Mouse (Mus musculus) urinary bladder, postnatal 36 days (tissue): Measurements from ENCODE around the gene Rxra.

Experiments used
- DNase-seq, 2 experiments: peaks; one replicate each; pipeline ENCODE4 v3.0.0; 2022; ENCODE audit warnings: low spot score in 2 of 2, mixed read lengths in 1 of 2

Rxra gene

DNA sequence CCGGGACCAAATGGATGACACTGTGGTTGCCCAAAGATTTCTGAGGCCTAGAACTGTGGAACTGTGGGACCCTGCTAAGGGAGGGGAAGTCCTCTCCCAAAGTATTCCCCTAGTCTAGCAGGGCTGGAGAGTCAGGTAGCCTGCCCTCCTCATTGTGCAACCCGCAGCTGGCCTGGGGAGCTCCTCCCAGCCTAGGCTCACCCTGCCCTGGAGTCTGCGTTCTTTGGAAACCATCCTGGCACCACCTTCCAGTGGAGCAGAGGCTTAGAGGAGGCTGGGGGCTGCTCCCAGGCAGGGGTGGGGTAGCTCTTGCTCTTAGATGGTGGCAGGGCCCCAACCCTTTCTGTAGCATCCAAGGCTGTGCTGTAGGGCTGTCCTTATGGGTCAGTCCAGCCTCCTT lies 26.0 kb downstream of the Rxra start:
- peak in 1 of 2 experiments; percentile 64 for DNase-seq

DNA sequence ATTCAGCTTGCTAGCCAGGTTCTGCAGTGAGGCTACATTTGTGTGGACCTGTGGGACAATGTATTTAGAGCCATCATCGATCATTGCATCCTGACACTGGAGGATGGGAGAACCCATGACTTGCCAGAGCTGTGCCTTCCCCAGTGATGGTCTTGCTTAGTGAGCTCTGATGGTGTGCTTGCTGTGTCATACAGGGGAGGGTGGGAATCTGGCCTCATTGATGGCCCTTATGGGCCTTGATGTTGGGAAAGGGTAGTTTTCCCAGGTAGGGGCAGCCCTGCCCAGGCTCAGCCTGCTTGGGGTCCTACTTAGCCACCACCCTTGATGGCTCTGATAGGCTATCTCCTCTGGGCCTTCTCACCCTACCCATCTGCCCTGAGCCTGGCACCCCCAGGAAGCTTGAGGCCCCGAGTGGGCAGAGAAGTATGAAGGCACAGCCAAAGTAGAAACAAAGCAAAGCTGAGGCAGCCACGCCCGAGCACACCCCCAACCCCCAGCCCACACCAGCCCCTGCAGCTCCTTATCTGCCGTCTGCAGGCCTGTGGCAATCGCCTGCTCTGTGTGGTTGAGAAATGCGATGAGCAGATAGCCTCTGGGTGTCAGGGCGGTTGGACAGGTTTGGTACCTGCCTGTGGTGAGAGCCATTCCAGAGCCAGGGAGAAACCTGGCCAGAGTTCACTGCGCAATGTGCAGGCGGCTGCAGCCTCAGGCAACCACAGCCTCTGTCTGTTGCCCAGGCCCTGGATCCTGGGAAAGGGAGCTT lies 26.8 kb downstream of the Rxra start:
- DNase-seq, result peak; percentile 82 to 87

DNA sequence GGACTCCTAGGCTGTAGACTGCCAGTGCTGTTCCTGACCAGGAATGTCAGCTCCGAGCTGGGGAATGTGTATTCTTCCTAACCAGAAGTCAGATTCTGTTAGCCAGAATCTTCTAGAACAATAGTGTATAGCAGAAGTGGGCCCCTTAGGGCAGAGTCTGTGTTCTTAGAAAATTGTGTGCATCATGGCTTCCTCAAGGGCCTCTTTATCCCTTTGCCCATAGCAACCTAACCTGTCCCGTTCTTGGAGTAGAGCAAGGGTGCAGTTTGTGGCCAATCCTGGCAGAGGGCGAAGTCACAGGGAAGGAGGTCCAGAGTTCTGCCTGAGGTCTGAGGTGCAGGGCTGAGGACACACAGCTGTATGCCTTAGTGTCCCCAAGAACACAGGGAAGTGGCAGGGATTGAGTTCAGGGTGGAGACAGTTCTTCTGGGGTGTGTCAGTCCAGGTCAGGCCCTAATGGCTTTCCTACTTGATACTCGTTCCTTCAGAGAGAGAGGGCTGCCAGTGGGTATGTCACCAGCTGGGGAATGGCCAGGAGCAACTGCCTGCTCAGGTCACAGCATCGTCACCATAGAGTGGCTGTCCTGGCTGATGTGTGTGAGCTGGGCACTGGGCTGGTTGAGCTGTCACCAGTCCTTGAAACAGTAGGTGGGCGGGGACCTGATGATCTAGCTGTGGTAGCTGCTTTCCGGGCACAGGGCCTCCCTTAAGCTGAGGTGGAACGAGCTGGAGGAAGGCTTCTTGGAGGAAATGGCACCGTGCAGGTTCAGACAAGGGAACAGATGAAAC lies 27.8 kb downstream of the Rxra start:
- DNase-seq, result peak in 1 of 2 experiments; percentile 58

DNA sequence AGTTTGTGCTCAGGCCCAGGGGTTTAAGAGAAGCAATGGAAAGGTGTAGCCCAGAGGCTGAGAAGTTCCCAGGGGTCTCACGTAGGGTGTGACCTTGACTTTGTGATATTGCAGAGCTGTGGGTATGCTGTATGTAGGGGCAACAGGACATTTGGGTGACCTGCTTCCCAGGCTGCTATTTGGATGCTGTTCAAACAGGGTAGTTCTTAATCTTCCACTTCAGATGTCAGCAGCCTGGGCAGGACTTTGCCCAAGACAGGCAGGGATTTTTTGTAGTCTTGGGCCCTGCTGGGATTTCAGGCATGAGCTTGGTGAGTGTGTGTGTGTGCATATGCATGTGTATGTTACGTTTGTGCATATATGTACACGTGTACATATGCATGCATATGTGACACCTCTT lies 28.4 kb downstream of the Rxra start:
- no peak for DNase-seq

DNA sequence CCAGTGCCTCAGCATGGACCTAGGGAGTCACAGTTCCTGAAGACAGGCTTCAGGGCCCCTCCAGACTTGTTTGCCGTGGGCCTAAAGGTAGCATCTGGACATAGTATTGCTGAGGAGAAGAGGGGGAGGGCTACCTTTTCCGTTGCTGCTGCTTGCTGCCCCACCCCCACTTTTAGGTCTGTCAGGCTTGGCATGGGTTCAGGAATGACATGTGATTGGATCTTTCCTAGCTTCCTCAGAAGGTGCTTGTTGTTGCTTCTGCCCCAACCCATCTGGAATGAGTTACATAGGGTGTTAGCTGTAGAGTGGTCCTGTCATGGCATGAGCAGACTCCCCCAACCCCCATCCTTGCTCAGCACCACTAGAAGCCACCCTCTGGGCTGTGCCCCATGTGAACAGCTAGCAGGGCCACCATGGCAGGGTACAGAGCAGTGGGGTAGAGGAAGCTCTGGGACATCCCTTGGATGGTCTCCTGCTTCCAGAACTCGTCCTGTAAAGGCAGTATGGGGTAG lies 34.7 kb downstream of the Rxra start:
- DNase-seq, result no peak

DNA sequence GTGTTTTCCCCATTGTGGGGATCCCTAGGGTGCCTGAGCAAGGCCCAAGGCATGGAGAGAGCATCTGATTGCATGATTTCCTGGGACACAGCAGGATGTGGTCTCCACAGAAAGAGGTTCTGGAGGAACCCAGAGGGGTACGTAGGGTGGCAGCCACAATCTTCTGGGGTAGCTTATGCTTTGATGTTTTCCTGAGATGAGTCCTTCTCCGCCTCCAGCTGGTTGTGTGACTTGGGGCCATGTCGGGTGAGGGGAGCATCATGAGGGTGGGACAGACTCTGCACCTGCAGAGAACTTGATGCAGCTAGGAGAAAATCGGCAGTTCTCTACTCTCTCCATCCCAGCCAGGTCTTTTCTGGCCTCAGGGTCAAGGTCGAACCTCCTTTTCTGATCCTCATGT lies 36.4 kb downstream of the Rxra start:
- no peak for DNase-seq

DNA sequence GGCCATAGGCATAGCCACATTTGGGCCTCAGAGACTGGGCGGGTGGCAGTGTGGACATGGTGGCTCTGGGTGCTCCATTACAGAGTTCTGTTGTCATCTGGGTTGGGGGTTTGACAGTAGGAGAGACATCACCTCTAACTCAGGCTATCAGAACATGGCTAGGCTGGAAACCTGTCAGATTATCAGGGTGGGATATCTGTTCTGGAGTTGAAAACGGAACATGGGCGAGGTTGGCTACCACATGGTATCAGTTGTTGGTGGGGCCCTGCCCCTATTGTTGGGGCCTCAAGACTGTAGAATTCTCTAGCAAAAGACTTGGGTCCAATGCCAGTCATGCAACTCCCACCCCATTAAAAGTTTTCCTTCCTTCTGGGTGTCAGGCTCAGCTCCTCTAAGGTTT lies 37.1 kb downstream of the Rxra start:
- no peak for DNase-seq

DNA sequence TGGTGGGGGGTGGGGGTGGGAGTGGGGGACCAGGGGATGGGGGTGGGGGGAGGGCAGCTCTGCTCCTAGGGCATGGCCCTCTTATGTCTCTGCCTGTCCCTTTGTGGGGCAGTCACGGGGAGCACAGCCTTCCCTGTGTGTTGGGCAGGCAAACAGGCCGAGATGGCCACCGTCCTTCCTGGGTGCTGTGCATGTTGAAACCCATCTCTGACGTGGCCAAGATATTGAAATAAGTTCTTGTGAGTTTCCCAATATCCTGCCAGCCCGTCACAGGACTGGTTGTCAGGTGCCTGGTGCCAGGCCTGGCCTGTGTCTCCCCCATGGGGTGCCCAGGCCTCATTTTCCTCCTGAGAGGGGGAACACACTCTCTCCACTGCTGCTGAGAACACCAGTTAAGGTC lies 37.9 kb downstream of the Rxra start:
- peak; percentile 64 to 81 for DNase-seq

DNA sequence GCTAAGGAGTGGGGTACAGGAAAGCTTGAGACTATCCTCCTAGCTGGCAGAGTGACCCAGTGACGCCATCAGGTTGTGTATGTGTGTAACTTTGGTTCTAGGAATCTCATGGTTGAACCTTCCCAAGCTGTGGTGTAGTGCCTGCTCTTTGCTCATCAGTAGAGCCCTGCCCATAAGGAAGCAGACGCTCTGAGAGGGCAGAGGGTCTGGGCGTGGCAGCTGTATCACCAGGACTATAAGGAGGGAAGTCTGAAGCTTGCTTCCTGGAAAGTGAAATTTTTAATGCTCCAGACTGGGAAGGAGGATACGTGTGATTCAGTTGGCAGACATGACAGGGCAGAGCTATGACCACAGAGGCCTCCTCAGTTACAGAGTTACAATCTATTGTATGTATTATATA lies 39.0 kb downstream of the Rxra start:
- no peak for DNase-seq

DNA sequence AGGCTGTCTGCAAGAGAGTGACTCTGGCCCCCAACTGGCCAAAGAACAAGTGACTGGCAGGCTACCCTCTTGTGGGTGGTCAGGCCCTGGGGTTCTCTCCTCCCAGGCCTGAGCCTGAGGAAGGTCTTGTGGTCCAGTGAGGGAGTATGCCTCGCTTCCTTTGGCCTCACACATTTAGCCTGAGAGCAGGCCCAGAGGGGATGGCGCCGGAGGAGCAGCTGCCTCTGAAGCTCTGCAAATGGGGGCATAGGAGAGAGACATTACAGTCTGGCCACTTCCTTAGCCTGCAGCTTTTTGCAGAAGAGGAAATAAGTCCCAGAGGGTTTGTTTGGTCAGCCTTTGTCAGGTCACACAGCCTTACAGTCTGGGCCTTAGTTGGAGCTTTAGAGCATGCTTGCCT lies 40.1 kb downstream of the Rxra start:
- DNase-seq, result no peak

DNA sequence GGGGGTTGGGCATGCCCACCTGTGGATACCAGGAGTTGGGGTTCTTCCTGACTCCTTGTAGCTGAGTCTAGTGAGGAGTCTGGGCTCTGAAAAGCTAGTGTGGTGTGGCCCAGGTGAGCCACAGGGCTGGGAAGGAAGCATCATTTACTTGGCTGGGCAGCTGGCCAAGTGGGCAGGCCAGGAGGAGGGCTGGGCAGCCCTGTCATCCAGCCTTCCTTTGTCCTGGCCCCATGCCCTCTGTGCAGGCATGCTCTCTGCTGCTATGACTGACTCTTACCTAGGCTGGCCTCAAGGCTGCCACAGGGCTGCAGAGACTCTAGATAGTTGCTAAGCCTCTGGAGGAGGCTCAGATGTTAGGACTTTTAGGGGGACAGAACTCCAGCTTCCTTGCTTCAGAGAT lies 42.0 kb downstream of the Rxra start:
- DNase-seq, result peak; percentile 81 to 89

DNA sequence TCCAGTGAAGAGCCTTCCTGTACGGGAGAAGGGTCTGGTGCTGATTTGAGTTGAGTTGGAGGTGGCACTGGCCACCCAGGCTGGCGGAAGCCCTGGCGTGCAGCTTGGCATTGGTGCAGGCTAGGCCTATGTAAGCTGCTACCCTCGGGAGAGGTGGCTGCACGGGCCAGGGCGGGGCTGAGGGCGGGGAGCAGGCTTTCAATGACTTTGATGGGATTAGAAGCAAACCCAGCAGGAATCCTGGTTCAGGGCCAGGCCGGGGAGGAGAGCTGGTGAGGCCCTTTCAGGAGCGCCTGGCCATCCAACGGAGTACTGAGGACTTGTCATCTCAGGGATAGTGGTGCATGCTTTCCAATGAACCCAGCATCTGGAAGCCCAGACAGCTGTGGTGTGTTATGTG lies 43.4 kb downstream of the Rxra start:
- peak in 1 of 2 experiments; percentile 52 for DNase-seq

DNA sequence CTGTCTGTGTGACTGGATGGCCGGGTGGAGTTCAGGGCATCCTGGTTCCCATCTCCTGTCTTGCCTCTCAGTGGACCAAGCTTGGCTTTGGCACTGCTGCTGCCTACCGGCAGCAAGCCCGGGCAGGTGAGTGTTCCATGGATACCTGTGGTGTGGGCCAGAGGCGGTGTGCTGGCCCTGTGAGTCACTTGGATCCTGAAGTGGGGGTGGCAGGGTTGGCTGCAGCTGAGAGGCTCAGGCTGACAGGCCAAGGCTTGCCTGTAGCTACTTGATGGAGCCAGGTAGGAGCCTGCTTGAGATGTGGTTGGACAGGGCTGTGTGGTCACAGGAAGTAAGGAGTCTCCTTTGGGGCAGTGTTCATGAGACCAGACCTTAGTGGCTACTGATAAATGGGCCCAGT lies 45.4 kb downstream of the Rxra start:
- peak; percentile 63 to 80 for DNase-seq

DNA sequence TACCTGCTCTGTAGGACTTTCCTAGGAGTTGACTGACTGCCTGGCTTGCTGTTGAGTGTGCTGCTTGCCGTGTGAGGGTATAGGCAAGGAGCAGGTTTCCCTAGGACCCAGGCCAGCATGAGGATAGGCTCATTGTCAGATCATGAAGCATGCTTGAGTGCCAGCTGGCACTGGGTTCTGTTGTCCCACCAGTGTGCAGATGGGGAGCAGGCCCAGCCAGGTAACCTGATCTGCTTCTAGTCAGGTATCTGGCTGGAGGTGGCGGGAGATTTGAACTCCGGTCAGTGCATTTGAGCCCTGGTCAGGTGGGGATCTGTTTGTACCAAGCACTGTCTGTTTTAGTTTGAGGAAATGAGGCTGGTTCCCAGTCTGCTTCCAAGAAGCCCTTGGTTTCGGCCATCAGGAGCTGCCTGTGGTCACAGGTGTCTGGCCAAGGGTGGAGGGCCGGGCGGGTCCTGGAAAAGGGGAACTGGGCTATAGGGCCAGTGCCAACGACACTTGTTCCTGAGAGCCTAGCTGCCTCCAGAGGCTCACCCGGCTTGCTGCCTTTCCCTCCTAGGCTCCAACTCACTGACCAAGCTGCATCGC lies 48.6 kb downstream of the Rxra start:
- DNase-seq, result no peak

DNA sequence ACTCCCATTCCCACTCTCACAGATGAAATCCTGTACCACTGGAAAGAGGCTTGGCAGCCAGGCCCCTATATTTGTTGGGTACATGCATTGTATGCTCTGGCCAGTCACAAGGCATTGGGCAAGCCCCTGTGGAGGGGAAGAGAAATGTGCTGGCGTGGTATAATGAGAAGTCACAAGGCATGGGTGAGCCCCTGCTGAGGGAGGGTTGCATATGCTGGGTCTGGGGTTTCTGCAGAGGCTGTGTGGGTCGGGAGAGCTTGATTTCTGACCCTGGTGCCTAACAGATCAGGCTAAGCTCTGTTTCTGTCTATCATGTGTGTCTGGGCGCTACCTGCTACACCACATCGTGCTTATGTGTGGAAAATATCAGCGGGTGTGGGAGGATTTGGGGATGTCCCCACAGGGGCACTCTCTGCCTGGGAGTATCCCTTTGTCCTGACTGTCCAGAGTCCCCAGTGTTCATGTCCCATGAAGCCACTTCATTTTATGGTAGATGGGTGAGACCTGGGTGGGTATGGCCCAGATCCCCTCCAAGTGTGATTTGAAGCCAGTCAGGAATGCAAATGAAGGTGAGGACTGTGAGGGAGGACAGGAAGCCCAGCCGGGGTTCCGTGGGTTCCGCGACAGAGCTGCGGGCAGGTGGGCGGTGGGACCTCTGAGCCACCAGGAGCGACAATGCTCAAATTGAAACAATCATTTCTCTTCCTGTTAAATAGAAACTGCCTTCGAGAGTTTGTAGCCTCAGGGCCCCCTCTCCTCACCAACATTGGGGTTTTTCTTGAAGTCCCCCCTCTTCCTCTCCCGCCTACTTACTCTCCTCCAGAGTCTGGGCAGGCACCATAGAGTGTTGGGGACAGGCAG lies 52.0 kb downstream of the Rxra start:
- DNase-seq, result no peak

DNA sequence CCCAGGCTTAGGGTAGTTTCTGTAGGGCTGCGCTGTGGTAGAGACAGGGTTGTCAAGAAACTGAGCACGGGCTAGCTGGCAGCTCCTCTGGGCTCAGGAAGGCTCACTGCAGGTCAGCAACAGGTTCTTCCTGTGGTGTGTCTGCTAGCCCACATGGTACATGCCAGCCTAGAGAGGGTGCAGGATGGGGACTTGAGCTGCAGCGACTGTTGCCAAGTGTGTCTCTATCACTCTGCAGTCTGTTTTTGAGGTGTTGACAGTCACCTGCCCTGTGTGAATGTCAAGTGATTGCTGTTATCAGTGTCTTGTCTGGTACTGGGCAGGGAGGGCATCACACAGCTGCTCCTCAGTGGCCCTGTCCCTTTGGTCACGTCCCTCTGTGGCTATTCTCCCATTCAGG lies 52.8 kb downstream of the Rxra start:
- DNase-seq, result no peak

DNA sequence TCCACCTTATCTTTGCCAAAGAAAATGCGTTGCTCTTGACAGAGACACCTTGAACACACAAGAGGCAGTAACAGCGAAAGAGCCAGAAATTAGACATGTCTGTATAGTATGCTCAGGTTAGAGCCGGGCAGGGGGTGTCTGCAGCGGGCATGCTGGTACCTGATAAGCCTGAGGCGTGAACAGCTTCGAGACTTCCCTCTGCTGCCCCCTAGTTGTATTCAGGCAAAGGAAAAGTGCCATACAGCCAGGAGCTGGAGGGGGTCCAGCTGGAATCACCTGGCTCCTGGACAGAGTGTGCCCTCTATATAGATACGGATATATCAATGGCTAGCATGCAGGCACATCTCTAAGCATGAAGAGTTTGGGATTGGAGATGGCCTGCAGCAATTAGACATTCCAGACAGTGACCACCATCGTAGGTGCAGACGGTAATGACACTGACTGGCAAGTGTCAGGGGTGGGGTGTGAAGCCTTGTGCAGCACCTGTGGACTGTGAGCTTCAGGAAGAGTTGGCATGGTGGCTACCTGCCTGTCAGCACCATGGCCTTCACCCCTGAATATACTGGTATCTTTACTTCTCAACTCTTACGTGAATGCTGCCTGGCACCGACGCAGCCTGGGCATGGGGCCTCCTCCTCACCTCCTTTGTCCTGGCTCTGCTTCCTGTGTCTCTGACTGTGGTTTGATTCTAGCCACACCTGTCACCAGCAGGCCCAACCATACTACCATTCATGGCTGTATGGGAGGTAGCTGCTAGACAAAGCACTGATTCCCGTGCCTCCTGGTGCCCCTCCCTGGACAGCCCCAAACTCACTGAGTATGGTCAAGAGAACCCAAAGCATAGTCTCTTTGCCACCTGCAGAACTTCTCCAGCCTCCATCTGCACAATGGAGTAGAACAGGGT lies 54.0 kb downstream of the Rxra start:
- no peak for DNase-seq

DNA sequence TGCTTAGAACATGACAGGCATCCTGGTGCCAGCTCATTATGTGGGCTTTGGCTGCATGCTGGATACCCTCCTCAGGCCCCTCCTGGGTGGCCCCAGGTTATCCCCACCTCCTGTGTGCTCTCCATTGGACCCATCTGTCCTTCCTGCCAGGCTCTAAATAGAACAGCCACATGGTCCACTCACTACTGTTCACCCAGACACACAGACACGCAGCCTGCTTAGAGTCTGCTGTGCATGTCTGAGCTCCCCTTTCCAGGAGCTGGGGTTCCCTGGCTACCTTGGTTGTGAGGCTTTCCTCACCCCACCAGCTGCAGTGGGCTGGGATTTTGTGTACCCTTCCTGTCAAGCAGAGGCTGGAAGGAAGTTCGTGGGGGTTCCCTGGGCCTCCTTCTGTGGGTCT lies 56.8 kb downstream of the Rxra start:
- DNase-seq, result no peak

DNA sequence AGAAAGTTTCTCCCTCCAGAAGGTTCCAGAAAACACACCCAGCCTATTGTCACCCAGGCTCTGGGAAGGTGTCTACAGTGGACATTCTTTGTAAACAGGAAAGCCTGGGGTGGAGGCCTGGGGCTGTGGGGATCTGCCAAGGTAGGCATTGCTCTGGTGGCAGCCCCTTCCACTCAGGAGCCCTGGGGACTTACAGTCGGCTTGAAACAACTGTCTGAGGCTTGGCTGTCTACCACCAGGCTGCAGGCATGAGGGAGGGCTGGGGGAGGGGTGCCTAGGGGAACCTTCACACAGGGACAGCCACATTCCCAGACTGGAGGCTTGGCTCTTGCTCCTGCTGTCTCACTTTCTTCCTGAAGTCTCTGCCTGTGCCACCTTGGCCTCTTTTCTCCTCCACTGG lies 58.1 kb downstream of the Rxra start:
- DNase-seq, result no peak

DNA sequence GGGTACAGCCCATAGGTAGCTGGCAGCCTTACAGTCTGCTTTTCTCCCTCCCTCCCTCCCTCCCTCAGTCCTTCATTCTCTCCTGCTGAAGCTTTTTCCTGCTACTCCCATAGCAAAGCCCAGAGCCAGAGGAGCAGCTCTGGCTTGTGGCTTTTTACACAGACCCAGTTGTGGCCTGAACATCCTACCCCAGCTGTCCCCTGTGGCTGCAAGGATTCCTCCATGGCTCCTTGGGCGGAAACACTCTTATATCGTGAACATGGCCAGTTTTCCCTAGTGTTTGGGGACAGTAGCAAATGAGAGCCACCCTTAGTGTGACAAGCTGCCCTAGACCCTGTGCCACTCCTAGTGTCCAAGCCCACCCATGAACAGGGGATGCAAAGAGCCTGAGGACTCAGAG lies 58.6 kb downstream of the Rxra start:
- no peak for DNase-seq

DNA sequence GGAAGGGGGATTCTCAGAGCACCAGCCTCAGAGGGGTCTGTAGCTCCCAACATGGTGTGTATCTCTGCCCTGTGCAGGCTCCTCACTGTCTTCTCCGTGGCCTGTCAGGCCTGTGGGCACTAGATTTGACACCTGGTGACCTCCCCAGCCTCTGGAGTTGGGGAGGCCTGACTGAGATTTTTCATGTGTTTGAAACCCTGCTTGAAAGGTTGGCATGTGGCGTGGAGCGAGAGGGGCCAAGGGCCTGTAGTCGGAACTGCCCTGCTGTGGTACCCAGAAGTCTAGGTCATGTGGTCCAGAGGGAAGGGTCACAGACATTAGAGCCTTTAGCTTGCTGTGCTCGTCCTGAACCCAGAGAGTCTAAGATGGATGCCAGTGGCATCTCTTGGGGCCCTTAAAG lies 60.6 kb downstream of the Rxra start:
- DNase-seq, result no peak
